ENCODE assay signal across 18 mouse cellular contexts in the genomic region with DNA sequence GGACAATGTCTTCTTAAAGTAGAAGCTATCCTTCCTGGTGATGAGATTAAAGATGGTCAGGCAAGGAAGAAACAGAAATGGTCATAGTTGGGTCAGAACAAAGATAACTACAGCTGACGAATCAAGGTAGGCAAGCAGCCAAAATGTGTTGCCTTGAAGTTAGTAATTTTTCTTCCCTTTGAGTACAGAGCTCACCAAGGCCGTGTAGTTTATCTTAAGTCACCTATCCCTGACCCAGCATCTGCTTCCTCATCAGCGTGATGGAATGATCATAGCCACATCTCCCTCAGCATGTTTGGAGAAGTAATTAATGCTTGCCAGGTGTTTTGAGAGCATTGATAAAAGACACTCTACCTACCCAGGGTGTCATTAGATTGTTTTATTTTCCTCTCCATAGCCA. TPM values are rescaled to one million over a fixed set of nuclear protein-coding genes. Genes with fewer than 3 reads are reported as not detected.
DNase-seq lines count a peak whose midpoint lies in the region; ATAC-seq and TF ChIP-seq lines count a peak whose summit lies in the region.
"Had no signal": no experiment of that assay in that cellular context is flagged by ENCODE, and none has a peak within 500 bp of the region (broad histone marks: within the 10 kb centered on the region; RNA-seq: fewer than 3 reads in every experiment).

No protein-coding gene starts in this region.

- 49% methylated on average over 3 of the region's 3 CpGs for WGBS in liver, adult 2 months
- WGBS in liver, embryonic 11.5 days: 53% methylated on average over 3 of the region's 3 CpGs
- 75% methylated on average over 3 of the region's 3 CpGs for WGBS in kidney, embryonic 14.5 days

- no peak for TF ChIP-seq POLR2A in liver, adult 2 months (IDR thresholded peaks at IDR 0.05; ENCODE audit: extremely low read depth, insufficient read depth, low read length)
- no peak for TF ChIP-seq POLR2A in MEL (IDR thresholded peaks at IDR 0.05; ENCODE audit: control insufficient read depth in 1 of 2, insufficient read depth in 1 of 2, low read depth in 1 of 2, low read length in 2 of 2, poor library complexity in 1 of 2)

- H3K27me3 ChIP-seq in liver, adult 2 months (ENCODE audit: control insufficient read depth, insufficient read depth, low read length): no peaks in the 10 kb centered on the region
- no peaks in the 10 kb centered on the region for H3K27me3 ChIP-seq in liver, embryonic 11.5 days (replicated peaks; ENCODE audit: control insufficient read depth, insufficient read depth, low read length)
- no peaks in the 10 kb centered on the region for H3K27me3 ChIP-seq in MEL (ENCODE audit: control insufficient read depth in 1 of 2, insufficient read depth in 2 of 2, low read length in 2 of 2)
- no peaks in the 10 kb centered on the region for H3K27me3 ChIP-seq in kidney, embryonic 14.5 days (ENCODE audit: control insufficient read depth, insufficient read depth, low read length)
- H3K27me3 ChIP-seq: heart, embryonic 13.5 days; hindbrain, embryonic 15.5 days had no signal

- H3K27ac ChIP-seq in liver, adult 2 months (replicated peaks; ENCODE audit: insufficient read depth, low read depth, low read length): no peak overlapping the region
- no peak overlapping the region for H3K27ac ChIP-seq in liver, embryonic 11.5 days (ENCODE audit: low read depth, low read length)
- H3K27ac ChIP-seq in MEL (ENCODE audit: control insufficient read depth, low read depth, low read length): no peak overlapping the region
- no peak overlapping the region for H3K27ac ChIP-seq in kidney, embryonic 14.5 days (ENCODE audit: low read depth, low read length)
- H3K27ac ChIP-seq: embryonic facial prominence, embryonic 10.5 days; hindbrain, embryonic 15.5 days had no signal

- no peaks in the 10 kb centered on the region for H3K36me3 ChIP-seq in liver, adult 2 months (ENCODE audit: control insufficient read depth, insufficient read depth, low read length)
- H3K36me3 ChIP-seq in liver, embryonic 11.5 days (ENCODE audit: control insufficient read depth, insufficient read depth, low read length): no peaks in the 10 kb centered on the region
- H3K36me3 ChIP-seq in MEL (ENCODE audit: control insufficient read depth in 1 of 2, insufficient read depth in 2 of 2, low read length in 2 of 2): peaks cover 0 to 26% of the 10 kb centered on the region in 2 experiments; a peak in 2 of 4 replicates
- no peaks in the 10 kb centered on the region for H3K36me3 ChIP-seq in kidney, embryonic 14.5 days (ENCODE audit: control insufficient read depth, insufficient read depth, low read length)
- H3K36me3 ChIP-seq: embryonic facial prominence, embryonic 10.5 days; heart, embryonic 13.5 days; hindbrain, embryonic 15.5 days had no signal

- DNase-seq in liver, adult 2 months (ENCODE audit: extremely low read depth, low read depth, low spot score): peak; percentile 30
- DNase-seq in liver, embryonic 11.5 days (ENCODE audit: low spot score): no peak
- peak; percentile 54 for DNase-seq in MEL (ENCODE audit: low read depth, low spot score)
- peak; percentile 82 for DNase-seq in adrenal gland, adult 8-10 months
- DNase-seq in adrenal gland, postnatal 36 days: peak; percentile 74 to 84
- DNase-seq in yolk sac, embryonic 10.5 days (ENCODE audit: low spot score): no peak
- DNase-seq: cerebellum, adult 18-20 months; cerebellum, adult 9-11 months; gastrocnemius, adult 2 months; gastrocnemius, postnatal 36 days; heart, adult 11 months; heart, postnatal 36 days had no signal

- no peak overlapping the region for H3K4me2 ChIP-seq in liver, embryonic 11.5 days
- no peak overlapping the region for H3K4me2 ChIP-seq in kidney, embryonic 14.5 days (replicated peaks; ENCODE audit: low read depth, low read length)
- H3K4me2 ChIP-seq: hindbrain, embryonic 15.5 days had no signal

- no peak for TF ChIP-seq CTCF in liver, adult 2 months (IDR thresholded peaks at IDR 0.05; ENCODE audit: low read depth, low read length)
- TF ChIP-seq CTCF in MEL (IDR thresholded peaks at IDR 0.05 in 2 of 3, conservative IDR thresholded peaks at IDR 0.05 in 1 of 3; ENCODE audit: control insufficient read depth in 1 of 3, insufficient read depth in 1 of 3, low read depth in 2 of 3, low read length in 3 of 3, poor library complexity in 1 of 3, severe bottlenecking in 1 of 3): no peak

- peaks cover 21% of the 10 kb centered on the region for H3K4me1 ChIP-seq in liver, adult 2 months (ENCODE audit: control insufficient read depth, insufficient read depth, low read length)
- H3K4me1 ChIP-seq in liver, embryonic 11.5 days (replicated peaks; ENCODE audit: control insufficient read depth, insufficient read depth, low read length): no peaks in the 10 kb centered on the region
- peaks cover 14 to 21% of the 10 kb centered on the region in 2 experiments for H3K4me1 ChIP-seq in MEL (ENCODE audit: control insufficient read depth in 1 of 2, insufficient read depth in 2 of 2, low read length in 2 of 2)
- H3K4me1 ChIP-seq in kidney, embryonic 14.5 days (ENCODE audit: control insufficient read depth, insufficient read depth, low read length): no peaks in the 10 kb centered on the region
- H3K4me1 ChIP-seq: hindbrain, embryonic 15.5 days had no signal

- H3K9me3 ChIP-seq in liver, embryonic 11.5 days (ENCODE audit: control insufficient read depth, low read length): no peaks in the 10 kb centered on the region
- no peaks in the 10 kb centered on the region for H3K9me3 ChIP-seq in MEL (replicated peaks; ENCODE audit: insufficient read depth, low read length)
- H3K9me3 ChIP-seq in kidney, embryonic 14.5 days (ENCODE audit: control insufficient read depth, low read length): no peaks in the 10 kb centered on the region
- H3K9me3 ChIP-seq: embryonic facial prominence, embryonic 10.5 days; heart, embryonic 13.5 days; hindbrain, embryonic 15.5 days had no signal

- H3K4me3 ChIP-seq in liver, adult 2 months (ENCODE audit: insufficient read depth, low read depth, low read length): no peak overlapping the region
- no peak overlapping the region for H3K4me3 ChIP-seq in liver, embryonic 11.5 days (ENCODE audit: low read depth, low read length)
- no peak overlapping the region for H3K4me3 ChIP-seq in MEL (ENCODE audit: control insufficient read depth in 1 of 2, insufficient read depth in 1 of 2, low read depth in 2 of 2, low read length in 2 of 2)
- H3K4me3 ChIP-seq in kidney, embryonic 14.5 days (ENCODE audit: low read length): no peak overlapping the region
- H3K4me3 ChIP-seq: embryonic facial prominence, embryonic 10.5 days; gastrocnemius, adult 2 months; heart, embryonic 13.5 days; hindbrain, embryonic 15.5 days had no signal

- no peaks in the 10 kb centered on the region for H3K79me2 ChIP-seq in liver, adult 2 months (ENCODE audit: control insufficient read depth, insufficient read depth, low read length)
- H3K79me2 ChIP-seq in MEL (ENCODE audit: control insufficient read depth, insufficient read depth, low read length, poor library complexity): no peaks in the 10 kb centered on the region

- H3K9ac ChIP-seq in liver, adult 2 months (ENCODE audit: low read depth, low read length): no peak overlapping the region
- no peak overlapping the region for H3K9ac ChIP-seq in liver, embryonic 11.5 days (ENCODE audit: low read depth, low read length)
- no peak overlapping the region for H3K9ac ChIP-seq in MEL (ENCODE audit: control insufficient read depth, low read depth, low read length, poor library complexity, severe bottlenecking)
- no peak overlapping the region for H3K9ac ChIP-seq in kidney, embryonic 14.5 days (ENCODE audit: low read depth, low read length)
- H3K9ac ChIP-seq: heart, embryonic 13.5 days; hindbrain, embryonic 15.5 days had no signal

- no peak for ATAC-seq in liver, embryonic 11.5 days (replicated peaks; ENCODE audit: low FRiP score)
- no peak for ATAC-seq in kidney, embryonic 14.5 days (ENCODE audit: low FRiP score, low TSS enrichment)
- no peak for ATAC-seq in inflammation-experienced regulatory T-cells, adult 6 months
- ATAC-seq: forebrain, embryonic 14.5 days had no signal

- TF ChIP-seq RAD21 in MEL (IDR thresholded peaks at IDR 0.05; ENCODE audit: low read depth, low read length): no peak

- peak; percentile 55 to 67; a peak in 3 of 4 replicates for TF ChIP-seq EP300 in MEL (IDR thresholded peaks at IDR 0.05; ENCODE audit: low read depth in 1 of 2, low read length in 2 of 2)

TF ChIP-seq in MEL, 35 proteins besides CTCF, POLR2A, EP300 and RAD21 (continues in another document):
- TF ChIP-seq ETS1 (IDR thresholded peaks at IDR 0.05; ENCODE audit: low read depth, low read length) (peak; percentile 77), GATA1 (IDR thresholded peaks at IDR 0.05; ENCODE audit: low read depth, low read length) (peak; percentile 61), NRF1 (IDR thresholded peaks at IDR 0.05; ENCODE audit: insufficient read depth, low read depth, low read length, poor library complexity, severe bottlenecking) (no peak), ELF1 (IDR thresholded peaks at IDR 0.05; ENCODE audit: low read depth, low read length) (no peak), KAT2A (conservative IDR thresholded peaks at IDR 0.05; ENCODE audit: low read depth, low read length) (no peak), MAZ (IDR thresholded peaks at IDR 0.05; ENCODE audit: low read depth, low read length) (no peak), POLR2AphosphoS2 (IDR thresholded peaks at IDR 0.05; ENCODE audit: low read length) (no peak), UBTF (IDR thresholded peaks at IDR 0.05; ENCODE audit: borderline replicate concordance, insufficient read depth, low read depth, low read length) (no peak), USF1 (IDR thresholded peaks at IDR 0.05; ENCODE audit: low read depth, low read length) (no peak), JUND (IDR thresholded peaks at IDR 0.05; ENCODE audit: low read depth, low read length) (no peak), MAFK (IDR thresholded peaks at IDR 0.05; ENCODE audit: borderline replicate concordance, low read depth, low read length) (no peak), ZKSCAN1 (IDR thresholded peaks at IDR 0.05; ENCODE audit: low read depth, low read length) (no peak), TCF12 (IDR thresholded peaks at IDR 0.05; ENCODE audit: low read depth, low read length) (peak; percentile 76), MEF2A (IDR thresholded peaks at IDR 0.05; ENCODE audit: extremely low read depth, insufficient replicate concordance, low read depth, low read length, poor library complexity, severe bottlenecking) (no peak)

RNA-seq across cellular contexts. Expression of gene Bmp2, which starts 52.1 kb away (rescaled TPM):
- 7.2 and 8.1 TPM in 2 replicates for total RNA-seq in liver, adult 2 months (2014; rRNA removed)
- polyA plus RNA-seq in liver, adult 2 months (2012; rRNA removed): 4.2 and 5.5 TPM in 2 replicates
- 7.1 and 8.4 TPM in 2 replicates for polyA plus RNA-seq in liver, embryonic 11.5 days (2014; fragmentation: Nextera tagmentation; extraction: Ambion mirVana)
- total RNA-seq in MEL (2012; rRNA removed): not detected in 2 replicates
- polyA plus RNA-seq in MEL (2012; ENCODE audit: insufficient read depth in 1 of 2, insufficient read length in 2 of 2, low read depth in 1 of 2, low replicate concordance in 2 of 2, missing spikeins in 1 of 2): not detected
- total RNA-seq in adrenal gland, adult 8-10 months (2022): 10 to 100 TPM in 3 of 4 experiments, 1 to 10 TPM in 1; 7.0 to 17.9 (median 13.7) TPM
- total RNA-seq in adrenal gland, postnatal 36 days (2021): 10 to 100 TPM; 10.7 to 18.4 TPM
- 8.1 and 12.6 TPM in 2 replicates for polyA plus RNA-seq in kidney, embryonic 14.5 days (2014; fragmentation: Nextera tagmentation; extraction: Ambion mirVana)
- not detected for polyA plus RNA-seq in inflammation-experienced regulatory T-cells, adult 6 months (2017; shearing (Covaris generic))

Comparison
In these comparisons a context has a peak if more than half of its experiments do, and no peak if none do; other contexts are left out.
1. DNase-seq: peak in liver, adult 2 months (single experiment), MEL (single experiment), adrenal gland, adult 8-10 months (single experiment) and adrenal gland, postnatal 36 days (2 of 2); none in liver, embryonic 11.5 days (single experiment) and yolk sac, embryonic 10.5 days (single experiment).